22 mouse cellular contexts compared by ENCODE assay signal in genomic region chr4:130377500-130377899, GRCm38 (mm10). TPM values are rescaled to one million over a fixed set of nuclear protein-coding genes. Genes with fewer than 3 reads are reported as not detected.
A peak's percentile ranks its signal among the peaks of the same experiment; 100 is the strongest.
DNase-seq lines count a peak whose midpoint lies in the region; ATAC-seq and TF ChIP-seq lines count a peak whose summit lies in the region.
"Had no signal": no experiment of that assay in that cellular context is flagged by ENCODE, and none has a peak within 500 bp of the region (broad histone marks: within the 10 kb centered on the region; RNA-seq: fewer than 3 reads in every experiment).

No protein-coding gene starts in this region.

- no peak for DNase-seq in frontal cortex, postnatal 14 days (ENCODE audit: low spot score in 2 of 2)
- no peak for DNase-seq in left cerebral cortex, adult 2 months (ENCODE audit: extremely low spot score in 1 of 2, low spot score in 2 of 2)
- no peak for DNase-seq in left cerebral cortex, postnatal 4 days
- DNase-seq in forebrain, embryonic 10.5 days (ENCODE audit: extremely low spot score, low spot score): no peak
- DNase-seq: adrenal gland, postnatal 10 days; cerebellum, adult 18-20 months; cerebellum, postnatal 14 days; gastrocnemius, postnatal 36 days; heart, adult 18-20 months; heart, postnatal 14 days had no signal

- no peak overlapping the region for H3K4me2 ChIP-seq in intestine, postnatal 0 days (replicated peaks; ENCODE audit: low read depth)
- H3K4me2 ChIP-seq in intestine, embryonic 15.5 days (replicated peaks): no peak overlapping the region
- H3K4me2 ChIP-seq: embryonic facial prominence, embryonic 12.5 days; forebrain, embryonic 12.5 days; heart, embryonic 11.5 days; heart, embryonic 15.5 days; hindbrain, embryonic 15.5 days had no signal

- H3K27ac ChIP-seq in intestine, postnatal 0 days (ENCODE audit: low read depth, low read length): no peak overlapping the region
- H3K27ac ChIP-seq in intestine, embryonic 15.5 days: no peak overlapping the region
- H3K27ac ChIP-seq in left cerebral cortex, adult 2 months: no peak overlapping the region
- no peak overlapping the region for H3K27ac ChIP-seq in cortical plate, adult 2 months (ENCODE audit: insufficient read depth, low read length)
- no peak overlapping the region for H3K27ac ChIP-seq in forebrain, embryonic 10.5 days
- H3K27ac ChIP-seq: embryonic facial prominence, embryonic 12.5 days; forebrain, embryonic 12.5 days; heart, embryonic 15.5 days; hindbrain, embryonic 10.5 days; hindbrain, embryonic 15.5 days had no signal

- no peaks in the 10 kb centered on the region for H3K9me3 ChIP-seq in intestine, postnatal 0 days (ENCODE audit: control insufficient read depth)
- H3K9me3 ChIP-seq in intestine, embryonic 15.5 days: no peaks in the 10 kb centered on the region
- peaks cover 7% of the 10 kb centered on the region; the same call in 1 of the 2 replicates for H3K9me3 ChIP-seq in forebrain, embryonic 10.5 days
- H3K9me3 ChIP-seq: embryonic facial prominence, embryonic 12.5 days; forebrain, embryonic 12.5 days; heart, embryonic 15.5 days; hindbrain, embryonic 10.5 days; hindbrain, embryonic 15.5 days had no signal

- H3K4me3 ChIP-seq in intestine, postnatal 0 days (ENCODE audit: low read depth, low read length): no peak overlapping the region
- H3K4me3 ChIP-seq in intestine, embryonic 15.5 days (replicated peaks): no peak overlapping the region
- no peak overlapping the region for H3K4me3 ChIP-seq in left cerebral cortex, adult 2 months
- H3K4me3 ChIP-seq in cortical plate, adult 2 months (ENCODE audit: insufficient read depth, low read length): no peak overlapping the region
- no peak overlapping the region for H3K4me3 ChIP-seq in forebrain, embryonic 10.5 days
- H3K4me3 ChIP-seq: embryonic facial prominence, embryonic 12.5 days; forebrain, embryonic 12.5 days; heart, embryonic 15.5 days; hindbrain, embryonic 10.5 days; hindbrain, embryonic 15.5 days had no signal

- no peak for TF ChIP-seq POLR2A in cortical plate, adult 2 months (IDR thresholded peaks at IDR 0.05; ENCODE audit: extremely low read depth, insufficient read depth, low read length)

- ATAC-seq in frontal cortex, adult (ENCODE audit: low TSS enrichment): peak; percentile 73; the same call in 1 of the 2 replicates
- ATAC-seq in intestine, postnatal 0 days: no peak
- ATAC-seq in intestine, embryonic 15.5 days: no peak
- ATAC-seq: forebrain, embryonic 16.5 days; inflammation-experienced regulatory T-cells, adult 6 months had no signal

- peak; percentile 43 for TF ChIP-seq CTCF in intestine, postnatal 0 days (IDR thresholded peaks at IDR 0.05; ENCODE audit: low read depth)
- TF ChIP-seq CTCF in left cerebral cortex, adult 2 months (IDR thresholded peaks at IDR 0.05): peak; percentile 31
- TF ChIP-seq CTCF in cortical plate, adult 2 months (IDR thresholded peaks at IDR 0.05; ENCODE audit: extremely low read depth, insufficient read depth, low read length): peak; percentile 51; the same call in 1 of the 2 replicates

- peaks cover 66% of the 10 kb centered on the region for H3K36me3 ChIP-seq in intestine, postnatal 0 days (ENCODE audit: control insufficient read depth, insufficient read depth)
- H3K36me3 ChIP-seq in intestine, embryonic 15.5 days: peaks cover 34% of the 10 kb centered on the region
- H3K36me3 ChIP-seq in forebrain, embryonic 10.5 days (replicated peaks): peaks cover 100% of the 10 kb centered on the region

- 61% methylated on average over 4 of the region's 4 CpGs for WGBS in intestine, postnatal 0 days
- WGBS in intestine, embryonic 15.5 days: 71% methylated on average over 4 of the region's 4 CpGs
- 90% methylated on average over 4 of the region's 4 CpGs for WGBS in forebrain, embryonic 10.5 days

- H3K9ac ChIP-seq in intestine, postnatal 0 days (ENCODE audit: low read depth, low read length): no peak overlapping the region
- H3K9ac ChIP-seq in intestine, embryonic 15.5 days: no peak overlapping the region
- H3K9ac ChIP-seq: embryonic facial prominence, embryonic 12.5 days; forebrain, embryonic 12.5 days; heart, embryonic 15.5 days; hindbrain, embryonic 15.5 days had no signal

- no peaks in the 10 kb centered on the region for H3K27me3 ChIP-seq in intestine, postnatal 0 days (replicated peaks; ENCODE audit: control insufficient read depth, insufficient read depth, low read length)
- H3K27me3 ChIP-seq in intestine, embryonic 15.5 days (replicated peaks): no peaks in the 10 kb centered on the region
- no peaks in the 10 kb centered on the region for H3K27me3 ChIP-seq in forebrain, embryonic 10.5 days (ENCODE audit: poor library complexity, severe bottlenecking)
- H3K27me3 ChIP-seq: embryonic facial prominence, embryonic 12.5 days; forebrain, embryonic 12.5 days; heart, embryonic 15.5 days; hindbrain, embryonic 15.5 days had no signal

- no peaks in the 10 kb centered on the region for H3K4me1 ChIP-seq in intestine, postnatal 0 days (replicated peaks; ENCODE audit: control insufficient read depth, insufficient read depth, low read length)
- no peaks in the 10 kb centered on the region for H3K4me1 ChIP-seq in intestine, embryonic 15.5 days (replicated peaks)
- H3K4me1 ChIP-seq in cortical plate, adult 2 months (ENCODE audit: control insufficient read depth, insufficient read depth, low read length): peaks cover 4% of the 10 kb centered on the region
- no peaks in the 10 kb centered on the region for H3K4me1 ChIP-seq in forebrain, embryonic 10.5 days
- H3K4me1 ChIP-seq: embryonic facial prominence, embryonic 12.5 days; forebrain, embryonic 12.5 days; heart, embryonic 15.5 days; hindbrain, embryonic 10.5 days; hindbrain, embryonic 15.5 days had no signal

- intact Hi-C loops in left cerebral cortex, adult 2 months (cut with DNase I): loop anchor here (1.0 kb wide), 1 partner anchor 157 kb away; no protein-coding TSS in a partner anchor
- intact Hi-C loops in left cerebral cortex, postnatal 4 days (cut with DNase I): no loop called here

RNA-seq across cellular contexts. Expression of gene Snrnp40, which starts 17.6 kb away (rescaled TPM):
- polyA plus RNA-seq in intestine, postnatal 0 days (2015; fragmentation: Nextera tagmentation; extraction: Ambion mirVana): 44.3 and 46.1 TPM in 2 replicates
- 132 and 139 TPM in 2 replicates for polyA plus RNA-seq in intestine, embryonic 15.5 days (2015; fragmentation: Nextera tagmentation; extraction: Ambion mirVana)
- total RNA-seq in left cerebral cortex, adult 2 months (2021): 10 to 100 TPM; 24.2 to 25.4 TPM
- total RNA-seq in left cerebral cortex, postnatal 4 days (2021): 10 to 100 TPM; 42.4 to 46.1 TPM
- 30.1 and 32.6 TPM in 2 replicates for polyA plus RNA-seq in cortical plate, adult 2 months (2012; rRNA removed)
- 233 and 235 TPM in 2 replicates for polyA plus RNA-seq in forebrain, embryonic 10.5 days (2016; fragmentation: Nextera tagmentation; extraction: Ambion mirVana)

RNA-seq across cellular contexts. Expression of gene Zcchc17, which starts 17.8 kb away (rescaled TPM):
- polyA plus RNA-seq in intestine, postnatal 0 days (2015; fragmentation: Nextera tagmentation; extraction: Ambion mirVana): 46.4 and 49.2 TPM in 2 replicates
- 60.8 and 66.4 TPM in 2 replicates for polyA plus RNA-seq in intestine, embryonic 15.5 days (2015; fragmentation: Nextera tagmentation; extraction: Ambion mirVana)
- 10 to 100 TPM; 64.0 to 64.2 TPM for total RNA-seq in left cerebral cortex, adult 2 months (2021)
- 10 to 100 TPM; 50.7 to 54.9 TPM for total RNA-seq in left cerebral cortex, postnatal 4 days (2021)
- 77.8 and 84.7 TPM in 2 replicates for polyA plus RNA-seq in cortical plate, adult 2 months (2012; rRNA removed)
- 68.8 and 72.4 TPM in 2 replicates for polyA plus RNA-seq in forebrain, embryonic 10.5 days (2016; fragmentation: Nextera tagmentation; extraction: Ambion mirVana)
